Mouse (Mus musculus): Measurements from ENCODE around the gene Gtf2i. TPM values are rescaled to one million over a fixed set of nuclear protein-coding genes. Genes with fewer than 3 reads are reported as not detected.

Gene Gtf2i
- polyA plus RNA-seq, 1 experiment from 2014 or later = 204 TPM

- DNase-seq (ENCODE audit: low spot score) = no peak
- peaks cover 16% of the 10 kb centered on the region for H3K36me3 ChIP-seq
- no peaks in the 10 kb centered on the region for H3K27me3 ChIP-seq (ENCODE audit: low read depth, poor library complexity, severe bottlenecking)
- H3K4me1 ChIP-seq = peaks cover 61% of the 10 kb centered on the region
- H3K27ac ChIP-seq = no peak overlapping the region
- H3K9me3 ChIP-seq (replicated peaks) = no peaks in the 10 kb centered on the region
- H3K4me3 ChIP-seq = no peak overlapping the region
- WGBS = 89% methylated on average over 5 of the region's 5 CpGs
Measured at GRCm38 (mm10) chr5:134231376-134231775, 83.2 kb downstream of the Gtf2i start.

DNA sequence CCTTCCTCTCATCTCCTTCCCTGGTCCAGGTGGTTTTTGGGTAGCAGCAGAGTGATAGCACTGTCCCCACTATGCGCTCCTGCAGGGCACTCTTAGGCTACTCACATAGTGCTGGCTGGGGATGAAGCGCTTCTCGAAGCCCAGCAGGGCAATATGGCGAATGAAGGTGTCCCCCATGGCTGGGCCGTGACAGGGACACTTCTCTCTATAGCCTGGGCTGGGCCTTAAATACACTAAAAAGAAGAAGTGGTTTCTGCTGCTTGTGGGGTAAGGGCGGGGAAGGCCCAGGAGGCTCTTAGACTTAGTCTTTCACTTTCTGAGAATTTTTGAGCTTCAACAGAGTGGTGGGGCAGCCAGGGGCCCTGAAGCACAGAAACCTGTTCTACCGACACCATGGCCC, 85.2 kb downstream of the Gtf2i start, which contains the start of gene Ncf1:
Ncf1 (minus strand) TSS at position 235 of the 400 bp plus-strand sequence.
- Histone ChIP-seq H3K9me3 (replicated peaks) (no peaks in the 10 kb centered on the region), H3K4me3 (no peak within 1 kb of the TSS), H3K27ac (peak within 1 kb of the TSS; percentile 50; the same call in 1 of the 2 replicates), H3K4me1 (peaks cover 56% of the 10 kb centered on the region), H3K27me3 (ENCODE audit: low read depth, poor library complexity, severe bottlenecking) (no peaks in the 10 kb centered on the region), H3K36me3 (no peaks in the 10 kb centered on the region)
- DNase-seq (ENCODE audit: low spot score) = no peak
- WGBS = 87% methylated on average over 7 of the region's 7 CpGs

DNA sequence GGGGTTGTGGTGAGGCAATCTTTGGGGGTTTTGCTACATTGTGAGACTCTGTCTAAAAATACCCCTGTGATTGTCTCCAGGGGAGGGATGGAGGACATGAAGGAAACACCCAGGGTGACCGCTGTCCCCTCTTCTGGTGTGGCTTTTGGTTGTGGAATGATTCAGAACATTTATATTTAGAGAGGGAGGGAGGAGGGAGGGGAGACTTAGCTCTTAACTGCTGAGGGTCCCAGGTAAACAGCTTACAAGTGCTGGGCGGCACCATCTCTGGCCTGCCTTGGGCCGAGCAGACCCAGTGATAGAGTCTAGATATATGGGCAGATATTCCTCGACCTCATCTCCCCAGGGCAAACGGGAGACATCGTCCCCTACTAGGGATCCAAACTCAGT, 86.3 kb downstream of the Gtf2i start:
- Histone ChIP-seq H3K9me3 (replicated peaks) (no peaks in the 10 kb centered on the region), H3K4me1 (peaks cover 45% of the 10 kb centered on the region), H3K27me3 (ENCODE audit: low read depth, poor library complexity, severe bottlenecking) (peaks cover 3% of the 10 kb centered on the region; the same call in 1 of the 2 replicates), H3K36me3 (no peaks in the 10 kb centered on the region), H3K27ac (peak overlapping the region; percentile 25; the same call in 1 of the 2 replicates), H3K4me3 (no peak overlapping the region)
- WGBS = 88% methylated on average over 6 of the region's 6 CpGs
- DNase-seq (ENCODE audit: low spot score) = no peak

GRCm38 (mm10) chr5:134227574-134228248, 86.8 kb downstream of the Gtf2i start:
- Histone ChIP-seq H3K4me1 (peaks cover 39% of the 10 kb centered on the region), H3K4me3 (no peak overlapping the region), H3K9me3 (replicated peaks) (no peaks in the 10 kb centered on the region), H3K27me3 (ENCODE audit: low read depth, poor library complexity, severe bottlenecking) (peaks cover 8% of the 10 kb centered on the region), H3K36me3 (no peaks in the 10 kb centered on the region), H3K27ac (peak overlapping the region; percentile 62; the same call in 1 of the 2 replicates)
- DNase-seq (ENCODE audit: low spot score) = peak; percentile 62
- WGBS = 41% methylated on average over 11 of the region's 11 CpGs

DNA sequence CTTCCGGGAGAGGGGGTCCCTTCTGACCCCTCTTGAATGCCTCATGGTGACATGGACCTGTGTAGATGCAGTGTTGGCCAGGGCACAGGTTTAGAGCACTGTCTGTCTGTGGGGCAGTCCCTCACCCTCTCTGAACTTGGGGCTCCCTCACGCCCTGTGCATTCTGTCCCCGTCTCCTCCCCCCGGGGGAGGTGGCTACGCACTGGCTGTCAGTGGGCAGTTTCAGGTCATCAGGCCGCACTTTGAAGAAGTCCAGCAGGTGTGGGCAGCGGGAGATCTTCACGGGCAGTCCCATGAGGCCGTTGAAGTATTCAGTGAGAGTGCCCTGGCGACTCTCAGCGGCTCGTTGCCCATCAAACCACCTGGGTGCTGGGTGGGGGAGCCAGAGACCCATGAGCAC, 87.6 kb downstream of the Gtf2i start:
- peak overlapping the region; percentile 62 for H3K27ac ChIP-seq
- 69% methylated on average over 12 of the region's 12 CpGs for WGBS
- H3K27me3 ChIP-seq (ENCODE audit: low read depth, poor library complexity, severe bottlenecking) = peaks cover 16% of the 10 kb centered on the region

GRCm38 (mm10) chr5:134225110-134225901, 89.3 kb downstream of the Gtf2i start:
- H3K4me3 ChIP-seq = no peak overlapping the region
- no peak for DNase-seq (ENCODE audit: low spot score)
- no peaks in the 10 kb centered on the region for H3K36me3 ChIP-seq
- peaks cover 44% of the 10 kb centered on the region for H3K4me1 ChIP-seq
- H3K27ac ChIP-seq = 0 out of 2 replicates have a peak overlapping the region, but pooled peaks have one; percentile 42
- no peaks in the 10 kb centered on the region for H3K9me3 ChIP-seq (replicated peaks)
- WGBS = 80% methylated on average over 30 of the region's 30 CpGs
- H3K27me3 ChIP-seq (ENCODE audit: low read depth, poor library complexity, severe bottlenecking) = peaks cover 28% of the 10 kb centered on the region

More for the DNA sequence above, 87.6 kb downstream of the Gtf2i start:
- Histone ChIP-seq H3K9me3 (replicated peaks) (no peaks in the 10 kb centered on the region), H3K4me3 (no peak overlapping the region), H3K36me3 (no peaks in the 10 kb centered on the region), H3K4me1 (peaks cover 39% of the 10 kb centered on the region)
- DNase-seq (ENCODE audit: low spot score) = no peak

DNA sequence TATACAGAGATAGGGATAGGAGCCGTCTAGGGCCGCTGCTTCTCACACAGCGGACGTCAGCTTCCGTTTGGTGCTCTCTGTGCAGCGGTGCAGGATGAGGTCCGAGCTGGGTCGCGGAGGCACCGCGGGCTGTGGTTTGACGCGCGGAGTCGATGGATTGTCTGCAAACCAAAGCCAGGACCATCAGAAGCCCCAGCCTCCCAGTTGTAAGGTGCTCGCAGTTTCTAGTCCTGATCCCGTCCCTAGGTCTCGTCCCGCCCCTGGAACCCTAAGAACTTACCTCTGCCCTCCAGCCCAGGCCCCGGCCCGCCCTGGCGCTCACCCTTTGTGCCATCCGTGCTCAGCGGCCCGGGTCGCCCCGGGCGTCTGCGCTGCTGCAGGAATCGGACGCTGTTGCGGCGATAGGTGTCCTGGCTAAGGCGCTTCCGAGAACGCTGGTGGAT, 92.8 kb downstream of the Gtf2i start:
- DNase-seq (ENCODE audit: low spot score) = peak; percentile 57
- 3% methylated on average over 36 of the region's 36 CpGs for WGBS
- H3K4me1 ChIP-seq = peaks cover 30% of the 10 kb centered on the region

DNA sequence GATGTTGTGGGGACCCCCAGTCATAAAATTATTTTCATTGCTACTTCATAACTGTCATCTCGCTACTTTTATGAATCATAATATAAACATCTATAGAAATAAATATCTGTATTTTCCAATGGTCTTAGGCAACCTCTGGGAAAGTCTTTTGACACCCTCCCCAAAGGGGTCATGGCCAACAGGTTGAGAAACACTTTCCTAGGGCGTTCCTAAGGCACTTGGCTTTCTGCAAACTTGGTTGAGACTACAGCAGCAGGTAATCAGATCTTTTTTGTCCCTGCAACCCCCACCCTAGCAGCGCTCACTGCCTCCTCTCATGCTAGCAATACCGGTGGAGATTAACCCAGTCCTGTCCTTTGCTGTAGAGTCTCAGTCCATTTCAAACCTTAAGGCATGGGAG, 93.3 kb downstream of the Gtf2i start:
- Histone ChIP-seq H3K27ac (peak overlapping the region; percentile 78; the same call in 1 of the 2 replicates), H3K27me3 (ENCODE audit: low read depth, poor library complexity, severe bottlenecking) (peaks cover 28% of the 10 kb centered on the region), H3K4me1 (peaks cover 25% of the 10 kb centered on the region), H3K4me3 (peak overlapping the region; percentile 54), H3K36me3 (peaks cover 12% of the 10 kb centered on the region), H3K9me3 (replicated peaks) (no peaks in the 10 kb centered on the region)
- WGBS = 48% methylated on average over 4 of the region's 4 CpGs
- DNase-seq (ENCODE audit: low spot score) = no peak

More for the DNA sequence above, 92.8 kb downstream of the Gtf2i start:
- peaks cover 28% of the 10 kb centered on the region for H3K27me3 ChIP-seq (ENCODE audit: low read depth, poor library complexity, severe bottlenecking)
- H3K9me3 ChIP-seq (replicated peaks) = no peaks in the 10 kb centered on the region
- H3K27ac ChIP-seq = peak overlapping the region; percentile 78
- H3K4me3 ChIP-seq = peak overlapping the region; percentile 54
- H3K36me3 ChIP-seq = peaks cover 8% of the 10 kb centered on the region

DNA sequence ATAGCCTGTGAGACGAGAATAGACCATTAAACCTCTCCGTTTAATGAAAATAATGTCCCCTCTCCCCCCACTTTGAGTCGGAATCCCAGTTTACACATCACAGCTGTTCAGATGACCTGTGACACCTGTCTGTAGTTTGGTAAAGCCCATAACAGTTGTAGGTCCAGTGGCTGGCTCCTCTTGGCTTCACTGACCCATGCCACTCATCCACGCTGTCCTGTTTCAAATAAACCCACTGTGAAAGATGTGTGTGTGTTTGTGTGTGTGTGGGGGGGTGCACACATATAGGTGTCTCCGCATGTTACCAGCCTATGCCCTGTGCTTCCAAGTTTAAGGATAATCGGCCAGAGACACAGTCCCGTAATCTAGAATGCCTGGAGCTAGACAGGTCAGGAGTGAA, 96.7 kb downstream of the Gtf2i start:
- DNase-seq (ENCODE audit: low spot score) = no peak
- 91% methylated on average over 7 of the region's 7 CpGs for WGBS

DNA sequence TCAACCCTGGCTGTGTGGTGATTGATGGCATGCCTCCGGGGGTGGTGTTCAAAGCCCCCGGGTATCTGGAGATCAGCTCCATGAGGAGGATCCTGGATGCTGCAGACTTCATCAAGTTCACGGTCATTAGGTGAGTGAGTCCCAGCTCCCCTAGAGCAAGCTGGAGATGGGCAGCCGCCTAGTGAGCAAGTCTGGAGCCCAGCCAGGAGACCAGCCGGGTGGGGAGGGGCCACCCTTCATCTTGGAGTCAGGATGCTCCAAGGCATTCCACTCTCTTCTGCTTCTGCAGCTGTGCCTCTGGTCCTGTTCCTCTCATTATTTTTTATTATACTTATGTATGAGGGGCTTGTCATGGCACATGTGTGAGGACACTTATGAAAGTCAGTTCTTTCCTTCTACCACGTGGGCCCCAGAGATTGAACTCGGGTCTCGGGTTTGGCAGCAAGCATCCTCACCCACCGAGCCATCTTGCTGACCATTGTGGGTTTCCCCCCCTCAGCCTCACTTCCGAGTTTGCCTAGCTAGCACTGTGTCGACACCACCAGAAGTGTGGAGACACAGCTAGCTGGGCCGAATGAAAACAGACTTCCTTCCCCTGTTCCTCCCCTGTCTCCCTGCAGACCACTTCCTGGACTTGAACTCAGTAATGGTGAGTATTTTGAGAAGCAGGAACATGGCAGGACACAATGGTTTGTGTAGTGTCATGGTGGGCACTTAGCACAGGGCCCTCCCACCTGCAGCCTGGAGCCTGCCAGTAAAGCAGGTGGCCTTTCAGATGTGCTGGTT, 100.3 kb downstream of the Gtf2i start:
- no peak for DNase-seq (ENCODE audit: low spot score)
- WGBS = 79% methylated on average over 12 of the region's 12 CpGs
- peaks cover 21% of the 10 kb centered on the region for H3K36me3 ChIP-seq
- no peak overlapping the region for H3K4me3 ChIP-seq
- H3K9me3 ChIP-seq (replicated peaks) = no peaks in the 10 kb centered on the region
- H3K4me1 ChIP-seq = no peaks in the 10 kb centered on the region
- H3K27ac ChIP-seq = no peak overlapping the region
- no peaks in the 10 kb centered on the region for H3K27me3 ChIP-seq (ENCODE audit: low read depth, poor library complexity, severe bottlenecking)

More for the DNA sequence above, 96.7 kb downstream of the Gtf2i start:
- Histone ChIP-seq H3K9me3 (replicated peaks) (no peaks in the 10 kb centered on the region), H3K36me3 (peaks cover 16% of the 10 kb centered on the region), H3K4me1 (peaks cover 13% of the 10 kb centered on the region), H3K27me3 (ENCODE audit: low read depth, poor library complexity, severe bottlenecking) (peaks cover 22% of the 10 kb centered on the region), H3K4me3 (no peak overlapping the region), H3K27ac (no peak overlapping the region)

GRCm38 (mm10) chr5:134209931-134210554, 104.5 kb downstream of the Gtf2i start:
- 51% methylated on average over 11 of the region's 11 CpGs for WGBS
- no peaks in the 10 kb centered on the region for H3K9me3 ChIP-seq (replicated peaks)
- no peak overlapping the region for H3K27ac ChIP-seq
- H3K4me3 ChIP-seq = no peak overlapping the region
- no peaks in the 10 kb centered on the region for H3K27me3 ChIP-seq (ENCODE audit: low read depth, poor library complexity, severe bottlenecking)
- H3K36me3 ChIP-seq = peaks cover 5% of the 10 kb centered on the region; the same call in 1 of the 2 replicates
- no peak for DNase-seq (ENCODE audit: low spot score)
- no peaks in the 10 kb centered on the region for H3K4me1 ChIP-seq

GRCm38 (mm10) chr5:134206721-134207120, 107.8 kb downstream of the Gtf2i start:
- Histone ChIP-seq H3K9me3 (replicated peaks) (no peaks in the 10 kb centered on the region), H3K36me3 (peaks cover 18% of the 10 kb centered on the region), H3K27ac (no peak overlapping the region), H3K27me3 (ENCODE audit: low read depth, poor library complexity, severe bottlenecking) (no peaks in the 10 kb centered on the region), H3K4me1 (no peaks in the 10 kb centered on the region), H3K4me3 (no peak overlapping the region)
- DNase-seq (ENCODE audit: low spot score) = no peak
- 85% methylated on average over 10 of the region's 10 CpGs for WGBS

All from limb, embryonic 10.5 days (tissue).